Mouse (Mus musculus): ENCODE data around the gene Myl4. TPM values are rescaled to one million over a fixed set of nuclear protein-coding genes. Genes with fewer than 3 reads are reported as not detected.

The Myl4 gene
- polyA plus RNA-seq, 1 experiment from 2014 or later: 0.84 TPM

- Histone ChIP-seq H3K27ac (ENCODE audit: low read depth, low read length) (no peak overlapping the region), H3K36me3 (ENCODE audit: control insufficient read depth, insufficient read depth, low read length) (no peaks in the 10 kb centered on the region), H3K4me1 (replicated peaks; ENCODE audit: control insufficient read depth, insufficient read depth, low read length) (no peaks in the 10 kb centered on the region), H3K4me3 (ENCODE audit: low read depth, low read length) (no peak overlapping the region), H3K9me3 (ENCODE audit: control insufficient read depth, low read length) (no peaks in the 10 kb centered on the region), H3K4me2 (ENCODE audit: low read depth, low read length, severe bottlenecking) (no peak overlapping the region), H3K9ac (ENCODE audit: low read length) (no peak overlapping the region), H3K27me3 (ENCODE audit: control insufficient read depth, insufficient read depth, low read length) (no peaks in the 10 kb centered on the region)
- ATAC-seq (replicated peaks; ENCODE audit: low FRiP score) (no peak), DNase-seq (ENCODE audit: low spot score) (no peak)
- WGBS: 50% methylated on average over 11 of the region's 11 CpGs
Observed at GRCm38 (mm10) chr11:104627616-104628301, 77.3 kb downstream of the Myl4 start.

GRCm38 (mm10) chr11:104628566-104628965 lies 78.1 kb downstream of the Myl4 start:
- WGBS: 93% methylated on average over 5 of the region's 5 CpGs
- no peak overlapping the region for H3K9ac ChIP-seq (ENCODE audit: low read length)

DNA sequence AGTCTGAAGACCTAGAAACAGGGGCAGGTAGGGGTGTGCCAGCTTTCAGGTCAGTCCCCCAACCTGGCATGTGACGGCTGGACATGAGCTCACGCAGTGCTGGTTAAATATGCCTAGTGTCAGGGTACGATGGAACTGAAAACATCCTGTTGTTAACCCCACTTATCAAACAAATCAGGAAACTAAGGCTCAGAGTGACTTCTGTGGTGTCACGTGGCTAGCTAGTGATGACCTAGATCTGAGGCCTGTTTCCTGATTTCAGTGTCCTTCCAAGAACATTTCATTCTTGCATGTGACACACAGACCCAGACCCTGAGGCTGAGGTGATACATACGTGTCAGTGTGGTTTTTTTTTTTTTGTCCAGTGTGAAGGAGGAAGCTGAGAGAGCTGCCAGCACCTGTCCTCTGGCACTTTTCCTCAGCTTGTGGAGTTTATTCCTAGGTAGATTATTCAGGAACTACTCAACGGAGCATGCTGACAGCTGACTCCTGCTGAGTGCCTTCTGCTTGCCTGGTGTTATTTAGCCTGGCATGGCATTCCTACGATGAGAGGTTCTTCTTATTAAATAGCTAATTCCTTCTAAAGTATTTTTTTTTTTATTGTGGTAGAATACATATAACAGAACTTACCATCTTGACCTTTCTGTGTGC lies 79.8 kb downstream of the Myl4 start:
- 76% methylated on average over 7 of the region's 7 CpGs for WGBS
- H3K27me3 ChIP-seq (ENCODE audit: control insufficient read depth, insufficient read depth, low read length): no peaks in the 10 kb centered on the region

More at GRCm38 (mm10) chr11:104628566-104628965, 78.1 kb downstream of the Myl4 start:
- Histone ChIP-seq H3K9me3 (ENCODE audit: control insufficient read depth, low read length) (no peaks in the 10 kb centered on the region), H3K36me3 (ENCODE audit: control insufficient read depth, insufficient read depth, low read length) (no peaks in the 10 kb centered on the region), H3K27ac (ENCODE audit: low read depth, low read length) (no peak overlapping the region), H3K4me1 (replicated peaks; ENCODE audit: control insufficient read depth, insufficient read depth, low read length) (no peaks in the 10 kb centered on the region), H3K27me3 (ENCODE audit: control insufficient read depth, insufficient read depth, low read length) (no peaks in the 10 kb centered on the region), H3K4me2 (ENCODE audit: low read depth, low read length, severe bottlenecking) (no peak overlapping the region), H3K4me3 (ENCODE audit: low read depth, low read length) (no peak overlapping the region)
- DNase-seq (ENCODE audit: low spot score) (no peak), ATAC-seq (replicated peaks; ENCODE audit: low FRiP score) (no peak)

GRCm38 (mm10) chr11:104631306-104631705 lies 80.8 kb downstream of the Myl4 start:
- ATAC-seq (replicated peaks; ENCODE audit: low FRiP score): no peak
- Histone ChIP-seq H3K4me3 (ENCODE audit: low read depth, low read length) (no peak overlapping the region), H3K4me1 (replicated peaks; ENCODE audit: control insufficient read depth, insufficient read depth, low read length) (no peaks in the 10 kb centered on the region), H3K9me3 (ENCODE audit: control insufficient read depth, low read length) (no peaks in the 10 kb centered on the region), H3K4me2 (ENCODE audit: low read depth, low read length, severe bottlenecking) (no peak overlapping the region), H3K27me3 (ENCODE audit: control insufficient read depth, insufficient read depth, low read length) (no peaks in the 10 kb centered on the region), H3K9ac (ENCODE audit: low read length) (no peak overlapping the region), H3K27ac (ENCODE audit: low read depth, low read length) (no peak overlapping the region), H3K36me3 (ENCODE audit: control insufficient read depth, insufficient read depth, low read length) (no peaks in the 10 kb centered on the region)
- 80% methylated on average over 1 of the region's 1 CpGs for WGBS
- no peak for DNase-seq (ENCODE audit: low spot score)

More for the DNA sequence above, 79.8 kb downstream of the Myl4 start:
- Histone ChIP-seq H3K4me2 (ENCODE audit: low read depth, low read length, severe bottlenecking) (no peak overlapping the region), H3K36me3 (ENCODE audit: control insufficient read depth, insufficient read depth, low read length) (no peaks in the 10 kb centered on the region), H3K9me3 (ENCODE audit: control insufficient read depth, low read length) (no peaks in the 10 kb centered on the region), H3K4me1 (replicated peaks; ENCODE audit: control insufficient read depth, insufficient read depth, low read length) (no peaks in the 10 kb centered on the region), H3K27ac (ENCODE audit: low read depth, low read length) (no peak overlapping the region), H3K9ac (ENCODE audit: low read length) (no peak overlapping the region), H3K4me3 (ENCODE audit: low read depth, low read length) (no peak overlapping the region)
- ATAC-seq (replicated peaks; ENCODE audit: low FRiP score) (no peak), DNase-seq (ENCODE audit: low spot score) (no peak)

DNA sequence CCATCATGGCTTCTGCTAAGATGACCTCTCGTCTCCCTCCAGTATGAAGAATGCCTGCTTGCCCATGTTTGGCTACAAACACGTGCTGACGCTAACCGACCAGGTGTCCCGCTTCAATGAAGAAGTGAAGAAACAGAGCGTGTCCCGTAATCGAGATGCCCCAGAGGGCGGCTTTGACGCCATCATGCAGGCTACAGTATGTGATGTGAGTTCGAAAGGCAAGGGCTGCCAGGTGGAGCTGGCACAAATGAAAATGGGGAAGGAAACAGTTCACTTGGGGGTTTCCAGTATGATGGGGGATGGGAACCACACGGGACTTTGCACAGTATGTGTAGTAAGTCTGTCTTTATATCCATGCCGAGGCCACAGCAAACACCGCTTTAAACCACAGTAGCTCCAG lies 86.5 kb downstream of the Myl4 start:
- DNase-seq (ENCODE audit: low spot score): no peak
- H3K4me1 ChIP-seq (replicated peaks; ENCODE audit: control insufficient read depth, insufficient read depth, low read length): no peaks in the 10 kb centered on the region
- no peak overlapping the region for H3K9ac ChIP-seq (ENCODE audit: low read length)
- H3K27ac ChIP-seq (ENCODE audit: low read depth, low read length): no peak overlapping the region
- no peak for ATAC-seq (replicated peaks; ENCODE audit: low FRiP score)
- H3K9me3 ChIP-seq (ENCODE audit: control insufficient read depth, low read length): no peaks in the 10 kb centered on the region
- WGBS: 97% methylated on average over 14 of the region's 14 CpGs
- no peaks in the 10 kb centered on the region for H3K27me3 ChIP-seq (ENCODE audit: control insufficient read depth, insufficient read depth, low read length)
- H3K36me3 ChIP-seq (ENCODE audit: control insufficient read depth, insufficient read depth, low read length): no peaks in the 10 kb centered on the region
- no peak overlapping the region for H3K4me3 ChIP-seq (ENCODE audit: low read depth, low read length)
- H3K4me2 ChIP-seq (ENCODE audit: low read depth, low read length, severe bottlenecking): no peak overlapping the region

DNA sequence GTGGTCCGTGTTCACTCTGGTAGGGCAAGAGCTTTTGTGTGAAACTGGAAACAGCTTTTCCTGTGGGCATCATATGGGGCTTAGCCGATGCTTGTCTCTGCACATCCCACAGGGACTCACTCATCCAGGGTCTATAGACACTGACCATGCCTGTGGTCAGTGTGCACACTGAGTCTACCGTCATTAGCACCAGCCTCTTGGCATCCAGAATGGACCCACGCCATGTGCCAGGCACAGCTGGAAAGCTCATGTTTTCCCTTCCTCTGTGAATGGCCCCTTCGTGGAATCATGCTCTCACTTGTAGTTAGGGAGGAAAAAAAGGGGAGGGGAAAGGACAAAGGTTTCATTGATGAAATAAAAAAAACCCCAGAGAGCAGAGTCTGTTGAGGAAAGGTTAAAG lies 87.5 kb downstream of the Myl4 start:
- 53% methylated on average over 5 of the region's 5 CpGs for WGBS
- Histone ChIP-seq H3K4me2 (ENCODE audit: low read depth, low read length, severe bottlenecking) (no peak overlapping the region), H3K27ac (ENCODE audit: low read depth, low read length) (no peak overlapping the region), H3K27me3 (ENCODE audit: control insufficient read depth, insufficient read depth, low read length) (no peaks in the 10 kb centered on the region), H3K9ac (ENCODE audit: low read length) (no peak overlapping the region), H3K4me3 (ENCODE audit: low read depth, low read length) (no peak overlapping the region), H3K36me3 (ENCODE audit: control insufficient read depth, insufficient read depth, low read length) (no peaks in the 10 kb centered on the region), H3K4me1 (replicated peaks; ENCODE audit: control insufficient read depth, insufficient read depth, low read length) (no peaks in the 10 kb centered on the region), H3K9me3 (ENCODE audit: control insufficient read depth, low read length) (no peaks in the 10 kb centered on the region)
- DNase-seq (ENCODE audit: low spot score) (no peak), ATAC-seq (replicated peaks; ENCODE audit: low FRiP score) (no peak)

DNA sequence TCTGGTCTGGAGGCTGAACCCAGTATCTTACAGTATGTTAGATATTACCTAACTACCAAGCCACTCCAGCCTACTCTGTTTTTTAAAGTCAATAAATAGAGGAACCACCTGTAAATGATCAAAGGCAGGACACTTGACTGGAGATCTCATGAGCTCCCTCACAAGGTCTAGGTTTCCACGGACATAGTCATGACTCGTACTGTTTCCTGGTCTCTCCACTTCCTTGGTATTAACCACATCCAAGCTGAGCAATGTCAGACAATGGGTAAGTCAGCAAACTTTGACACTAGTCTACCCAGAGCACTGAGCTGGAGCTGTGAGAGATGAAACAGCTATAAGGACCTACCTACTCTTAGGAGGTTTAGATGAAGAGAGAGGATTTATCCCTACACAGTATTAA lies 88.4 kb downstream of the Myl4 start:
- no peaks in the 10 kb centered on the region for H3K36me3 ChIP-seq (ENCODE audit: control insufficient read depth, insufficient read depth, low read length)
- no peaks in the 10 kb centered on the region for H3K27me3 ChIP-seq (ENCODE audit: control insufficient read depth, insufficient read depth, low read length)
- WGBS: 86% methylated on average over 2 of the region's 2 CpGs
- DNase-seq (ENCODE audit: low spot score) (no peak), ATAC-seq (replicated peaks; ENCODE audit: low FRiP score) (no peak)
- no peak overlapping the region for H3K9ac ChIP-seq (ENCODE audit: low read length)
- no peak overlapping the region for H3K4me3 ChIP-seq (ENCODE audit: low read depth, low read length)
- no peak overlapping the region for H3K4me2 ChIP-seq (ENCODE audit: low read depth, low read length, severe bottlenecking)
- no peaks in the 10 kb centered on the region for H3K4me1 ChIP-seq (replicated peaks; ENCODE audit: control insufficient read depth, insufficient read depth, low read length)
- no peak overlapping the region for H3K27ac ChIP-seq (ENCODE audit: low read depth, low read length)
- H3K9me3 ChIP-seq (ENCODE audit: control insufficient read depth, low read length): no peaks in the 10 kb centered on the region

DNA sequence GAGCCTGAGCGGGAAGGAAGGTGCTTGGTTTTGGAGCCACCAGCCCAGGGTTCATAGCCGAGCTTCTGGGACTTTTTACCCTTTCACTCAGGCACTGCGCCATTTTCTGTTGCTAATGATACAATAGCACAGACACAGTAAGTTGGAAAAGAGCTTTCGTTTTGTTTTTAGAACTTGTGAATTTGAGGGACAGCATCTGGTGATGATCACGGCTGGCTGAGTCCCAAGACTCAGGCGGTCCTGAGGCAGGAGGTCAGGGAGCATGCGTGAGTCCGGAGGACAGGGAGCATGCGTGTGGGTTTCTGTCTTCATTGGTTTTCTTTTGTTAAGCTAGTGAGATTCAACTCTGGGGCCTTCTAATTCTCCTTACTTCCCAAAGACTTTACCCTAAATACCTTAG lies 89.2 kb downstream of the Myl4 start:
- WGBS: 88% methylated on average over 9 of the region's 9 CpGs

GRCm38 (mm10) chr11:104640894-104641293 lies 90.4 kb downstream of the Myl4 start:
- ATAC-seq (replicated peaks; ENCODE audit: low FRiP score): no peak
- DNase-seq (ENCODE audit: low spot score): no peak
- Histone ChIP-seq H3K9me3 (ENCODE audit: control insufficient read depth, low read length) (no peaks in the 10 kb centered on the region), H3K4me3 (ENCODE audit: low read depth, low read length) (no peak overlapping the region), H3K36me3 (ENCODE audit: control insufficient read depth, insufficient read depth, low read length) (no peaks in the 10 kb centered on the region), H3K27me3 (ENCODE audit: control insufficient read depth, insufficient read depth, low read length) (no peaks in the 10 kb centered on the region), H3K27ac (ENCODE audit: low read depth, low read length) (no peak overlapping the region), H3K4me2 (ENCODE audit: low read depth, low read length, severe bottlenecking) (no peak overlapping the region), H3K4me1 (replicated peaks; ENCODE audit: control insufficient read depth, insufficient read depth, low read length) (no peaks in the 10 kb centered on the region), H3K9ac (ENCODE audit: low read length) (no peak overlapping the region)
- WGBS: 84% methylated on average over 10 of the region's 10 CpGs

More for the DNA sequence above, 89.2 kb downstream of the Myl4 start:
- DNase-seq (ENCODE audit: low spot score): no peak
- H3K27ac ChIP-seq (ENCODE audit: low read depth, low read length): no peak overlapping the region
- H3K36me3 ChIP-seq (ENCODE audit: control insufficient read depth, insufficient read depth, low read length): no peaks in the 10 kb centered on the region
- no peak overlapping the region for H3K9ac ChIP-seq (ENCODE audit: low read length)
- ATAC-seq (replicated peaks; ENCODE audit: low FRiP score): no peak
- no peaks in the 10 kb centered on the region for H3K27me3 ChIP-seq (ENCODE audit: control insufficient read depth, insufficient read depth, low read length)
- no peaks in the 10 kb centered on the region for H3K9me3 ChIP-seq (ENCODE audit: control insufficient read depth, low read length)
- no peak overlapping the region for H3K4me2 ChIP-seq (ENCODE audit: low read depth, low read length, severe bottlenecking)
- H3K4me1 ChIP-seq (replicated peaks; ENCODE audit: control insufficient read depth, insufficient read depth, low read length): no peaks in the 10 kb centered on the region
- H3K4me3 ChIP-seq (ENCODE audit: low read depth, low read length): no peak overlapping the region

Measured in forebrain, embryonic 11.5 days (tissue).